Mouse (Mus musculus) heart, adult 9 months (tissue): ENCODE measurements at regions not wholly inside any gene's neighbourhood (a gene's known extent, or its start where the extent isn't known, plus 50 kb on each side); places are given as distances from the start of the nearest gene placed in this dataset.

Source experiments
- DNase-seq, 2 experiments: peaks; one replicate each; pipeline ENCODE4 v3.0.0; 2022; ENCODE audit warnings: low spot score in 2 of 2

GRCm38 (mm10) chr8:6227901-6228300, 1122.8 kb upstream of the Slc10a2 start:
- DNase-seq, result no peak

- no peak for DNase-seq
These were observed 1120.0 kb upstream of the Slc10a2 start for GRCm38 (mm10) chr8:6225194-6225593.

DNA sequence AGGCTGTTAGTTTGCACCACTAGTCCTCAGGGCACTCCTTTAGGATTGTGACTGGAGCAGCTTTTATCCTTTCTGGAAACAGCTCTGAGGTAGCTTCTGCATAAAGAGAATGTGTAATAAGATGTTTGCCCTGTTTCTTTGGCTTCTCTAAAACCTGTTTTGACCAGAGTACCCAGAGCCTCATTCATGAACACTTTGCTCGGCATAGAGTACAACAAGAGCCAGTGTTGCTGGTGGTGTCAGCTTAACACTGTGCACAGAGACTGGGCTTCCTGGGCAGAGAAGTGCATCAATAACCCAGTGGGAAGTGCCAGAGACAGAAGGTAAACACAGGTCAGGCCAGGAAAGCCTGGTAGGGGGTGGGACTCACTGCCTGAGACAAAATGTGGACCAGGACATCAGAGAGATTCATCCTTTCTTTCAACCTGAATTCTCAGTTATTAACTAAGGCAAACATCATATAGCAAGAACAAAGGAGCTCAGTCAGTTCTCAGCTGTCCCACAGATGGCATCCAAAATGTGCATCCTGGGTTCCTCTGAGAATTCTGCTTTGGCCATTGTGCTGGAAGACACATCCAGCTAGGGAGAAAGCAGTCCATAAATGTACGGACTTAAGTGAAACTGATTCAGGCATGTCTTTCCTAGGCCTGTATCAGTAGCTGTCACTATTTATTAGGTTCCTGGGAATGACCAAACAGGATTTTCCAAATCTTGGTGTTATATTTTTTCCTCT, 1102.6 kb upstream of the Slc10a2 start:
- DNase-seq, result no peak

DNA sequence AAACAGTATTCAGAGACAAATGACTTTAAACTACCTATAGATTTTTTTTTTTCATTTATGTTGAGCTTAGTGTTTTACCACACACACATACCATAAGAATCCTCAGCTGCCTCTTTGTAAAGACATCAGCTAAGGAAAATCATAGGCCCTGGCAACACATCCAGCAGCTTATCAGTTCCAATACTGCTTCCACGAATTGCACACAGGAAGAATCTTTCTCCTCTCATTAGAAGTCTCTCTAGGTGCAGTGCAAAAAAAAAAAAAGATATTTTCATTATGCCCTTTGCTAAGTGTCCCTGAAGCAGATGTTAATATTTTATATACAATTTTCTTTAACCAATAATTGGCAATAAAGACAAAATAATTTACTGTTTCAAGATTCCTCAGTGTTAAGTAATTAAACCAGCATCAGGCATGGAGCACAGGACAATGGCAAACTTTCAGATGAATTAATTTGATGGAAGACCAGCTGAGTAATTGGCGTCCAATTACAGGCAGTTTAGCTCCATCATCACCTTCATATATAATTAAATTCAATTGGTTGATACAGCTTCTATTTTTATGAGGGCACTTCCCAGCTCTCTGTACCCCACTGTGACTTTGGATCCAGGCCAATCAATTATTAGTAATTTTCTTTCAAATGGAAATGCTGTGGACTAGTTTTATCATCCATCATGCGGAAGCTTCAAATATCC, 1099.0 kb upstream of the Slc10a2 start:
- DNase-seq, result no peak

GRCm38 (mm10) chr8:6191431-6191830, 1086.3 kb upstream of the Slc10a2 start:
- no peak for DNase-seq

- no peak for DNase-seq
These were observed 1083.3 kb upstream of the Slc10a2 start for GRCm38 (mm10) chr8:6188422-6188821.

DNA sequence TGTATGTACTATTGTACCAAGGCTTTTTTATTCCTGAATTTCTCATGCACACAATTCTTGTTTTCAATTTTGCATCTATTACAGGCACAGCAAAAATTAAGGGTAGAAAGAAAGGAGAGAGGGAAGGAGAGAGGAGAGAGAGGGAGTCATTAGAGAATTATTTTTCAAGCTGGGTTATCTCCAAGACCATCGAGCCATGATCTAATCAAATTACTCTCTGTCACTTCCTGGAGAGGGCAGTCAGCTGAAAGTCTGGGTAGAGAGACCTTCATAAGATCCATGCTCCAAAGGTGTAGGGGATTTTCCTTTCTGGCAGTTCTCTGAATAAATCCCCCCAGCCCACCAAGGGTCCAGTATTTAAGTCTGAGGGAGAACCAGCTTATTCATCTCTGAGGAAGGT, 1081.4 kb upstream of the Slc10a2 start:
- DNase-seq, result no peak

GRCm38 (mm10) chr8:6179602-6180001, 1074.5 kb upstream of the Slc10a2 start:
- no peak for DNase-seq

GRCm38 (mm10) chr8:6166433-6166832, 1061.3 kb upstream of the Slc10a2 start:
- no peak for DNase-seq

DNA sequence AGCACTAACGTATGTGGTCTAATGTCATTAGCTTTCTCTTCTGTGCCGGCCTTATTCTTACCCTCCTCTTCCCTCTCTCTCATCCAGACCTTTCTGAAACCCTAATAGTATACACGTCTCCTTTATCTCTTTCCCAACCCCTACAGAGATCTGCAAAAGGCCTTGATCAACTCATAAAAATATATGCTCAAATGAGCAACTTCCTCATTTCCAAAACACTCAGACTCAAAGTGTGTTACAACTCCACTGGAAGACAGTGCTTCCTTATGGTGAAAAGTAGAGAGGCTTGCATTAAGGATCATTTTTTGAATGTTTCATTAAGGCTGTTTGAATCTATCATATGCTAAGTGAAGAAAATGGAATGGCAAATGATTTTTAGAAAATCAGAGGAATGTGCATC, 1060.1 kb upstream of the Slc10a2 start:
- DNase-seq, result no peak

DNA sequence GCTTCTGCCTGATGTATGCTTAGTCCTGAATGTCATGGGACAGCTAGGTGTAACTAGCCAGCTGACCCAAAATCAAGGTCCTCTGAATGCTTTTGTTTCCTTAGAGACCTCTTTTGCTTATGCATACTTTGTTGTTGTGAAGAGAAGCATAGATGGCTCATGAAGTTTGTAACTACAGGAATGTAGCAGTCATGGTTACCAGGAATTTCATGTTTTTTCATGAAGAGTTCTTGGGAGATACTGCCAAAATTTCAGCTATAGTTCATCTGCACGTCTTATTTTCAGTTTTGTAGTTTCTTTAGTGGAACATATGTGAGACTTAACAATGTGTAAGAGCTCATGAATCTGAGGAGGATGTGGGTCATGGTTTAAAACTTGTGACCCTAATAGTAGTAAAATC, 1059.6 kb upstream of the Slc10a2 start:
- no peak for DNase-seq

DNA sequence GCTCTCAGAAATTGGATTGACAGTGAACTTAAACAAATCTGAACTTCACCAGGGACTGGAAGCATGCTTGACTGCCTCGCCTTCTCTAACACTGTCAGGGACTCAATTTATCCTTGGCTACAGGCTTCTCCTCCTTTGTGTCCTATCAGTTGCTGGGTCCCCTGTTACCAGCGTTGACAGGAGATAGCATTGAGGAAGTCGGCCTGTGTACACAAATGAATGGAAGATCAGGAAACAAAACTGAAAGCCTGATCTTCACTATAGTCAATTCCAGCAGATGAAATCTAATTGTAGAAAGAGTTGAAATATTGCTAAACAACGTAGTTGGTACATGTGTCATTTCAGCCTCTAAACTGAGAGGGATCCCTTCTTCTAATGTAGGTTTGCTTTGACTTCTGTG, 1039.4 kb upstream of the Slc10a2 start:
- no peak for DNase-seq

GRCm38 (mm10) chr8:6140090-6140489, 1034.9 kb upstream of the Slc10a2 start:
- DNase-seq, result no peak

DNA sequence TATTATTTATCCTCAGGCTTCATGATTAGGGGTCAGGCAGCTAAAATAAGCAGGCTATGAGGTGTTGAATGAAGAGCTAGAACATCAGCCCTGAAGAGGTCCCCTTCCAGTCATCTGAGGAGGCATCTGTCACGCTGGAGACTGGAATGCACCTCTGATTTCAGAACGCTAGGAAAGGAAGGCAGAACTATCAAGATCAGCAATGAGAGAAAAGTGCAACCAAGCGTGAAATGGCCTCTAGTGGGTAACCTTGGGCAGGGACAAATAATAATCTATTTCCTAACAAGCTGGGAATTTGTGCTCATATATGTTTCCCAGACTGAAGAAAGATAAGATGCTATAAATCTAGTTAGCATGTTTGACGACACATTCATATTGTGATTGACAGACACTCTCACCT, 1034.0 kb upstream of the Slc10a2 start:
- no peak for DNase-seq

DNA sequence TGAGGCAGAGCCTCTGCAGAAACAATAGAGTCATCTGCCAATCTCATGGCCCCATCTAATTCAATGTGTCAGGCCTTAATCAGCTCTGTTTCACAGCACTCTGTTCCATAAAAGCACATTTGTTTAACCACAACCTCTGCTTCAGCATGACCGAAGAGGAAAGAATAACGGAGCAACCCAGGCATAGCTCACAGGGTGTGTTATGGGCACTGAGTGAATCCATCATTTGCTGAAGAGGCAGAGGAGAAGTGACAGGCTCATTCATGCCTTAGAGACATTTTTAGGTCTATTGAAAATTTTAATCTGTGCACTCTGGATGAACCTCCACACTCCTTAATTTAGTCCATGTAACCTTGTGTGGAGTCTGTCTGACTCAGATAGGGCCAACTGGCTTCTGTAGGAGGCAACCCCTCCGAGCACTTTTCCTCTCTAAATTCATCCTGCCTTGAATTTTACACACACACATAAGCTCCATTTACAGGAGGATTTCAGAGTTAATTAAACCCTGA, 1027.1 kb upstream of the Slc10a2 start:
- no peak for DNase-seq

GRCm38 (mm10) chr8:6125265-6125664, 1020.1 kb upstream of the Slc10a2 start:
- DNase-seq, result no peak

- no peak for DNase-seq
These were observed 1014.4 kb upstream of the Slc10a2 start for GRCm38 (mm10) chr8:6119506-6119905.

DNA sequence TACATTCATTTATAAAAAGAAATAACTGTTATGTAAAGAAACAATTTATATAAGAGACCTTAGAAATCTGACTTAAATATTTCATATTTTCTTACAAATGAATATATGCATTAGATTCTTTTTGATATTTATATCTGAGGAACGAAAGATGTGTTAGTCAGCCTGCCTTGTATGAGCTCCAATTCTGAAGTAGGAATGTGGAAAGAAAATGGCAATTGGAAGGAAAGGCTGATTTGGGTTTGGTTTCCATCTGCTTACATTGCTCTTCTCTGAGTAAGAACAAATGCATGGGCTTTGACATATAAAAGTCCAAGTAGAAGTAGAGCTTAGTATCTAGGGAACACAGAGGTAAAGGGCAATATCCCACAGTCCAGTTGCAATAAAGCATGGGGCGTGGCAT, 1006.2 kb upstream of the Slc10a2 start:
- no peak for DNase-seq

GRCm38 (mm10) chr8:6090028-6090427, 984.9 kb upstream of the Slc10a2 start:
- DNase-seq, result no peak

- peak in 1 of 2 experiments; percentile 7 for DNase-seq
These were observed 938.9 kb upstream of the Slc10a2 start for GRCm38 (mm10) chr8:6043939-6044577.

GRCm38 (mm10) chr8:6012206-6012605, 907.1 kb upstream of the Slc10a2 start:
- DNase-seq, result no peak

- no peak for DNase-seq
These were observed 906.0 kb upstream of the Slc10a2 start for GRCm38 (mm10) chr8:6011182-6011581.

GRCm38 (mm10) chr8:6010712-6011111, 905.6 kb upstream of the Slc10a2 start:
- no peak for DNase-seq
